Mouse (Mus musculus) forebrain, embryonic 16.5 days (tissue): ENCODE data around the gene Adipoq. TPM values are rescaled to one million over a fixed set of nuclear protein-coding genes. Genes with fewer than 3 reads are reported as not detected.

Experiments
- ATAC-seq: fragments of 200-750 bp; cut with Nextera tagmentation; 2 replicates; pipeline ENCODE4 v1.8.0; 2017; ENCODE audit warnings: mild to moderate bottlenecking, moderate library complexity
- H3K27ac ChIP-seq: fragments of 300-500 bp; sonication (generic); 2 replicates; pipeline ENCODE4 v1.5.1; 2014; ENCODE audit warnings: low read length, control low read depth
- H3K27me3 ChIP-seq: fragments of 300-500 bp; sonication (generic); replicated peaks from 2 replicates; pipeline ENCODE4 v1.6.1; 2014; ENCODE audit warnings: low read length; ENCODE audit not compliant: control insufficient read depth, insufficient read depth
- H3K36me3 ChIP-seq: fragments of 300-500 bp; sonication (generic); 2 replicates; pipeline ENCODE4 v1.6.1; 2014; ENCODE audit not compliant: control insufficient read depth, insufficient read depth
- H3K4me1 ChIP-seq: fragments of 300-500 bp; sonication (generic); replicated peaks from 2 replicates; pipeline ENCODE4 v1.6.1; 2014; ENCODE audit warnings: low read length; ENCODE audit not compliant: control insufficient read depth, insufficient read depth
- H3K4me2 ChIP-seq: fragments of 300-500 bp; sonication (generic); 2 replicates; pipeline ENCODE4 v1.6.1; 2014; ENCODE audit warnings: mild to moderate bottlenecking, low read length, control low read depth
- H3K4me3 ChIP-seq: fragments of 300-500 bp; sonication (generic); replicated peaks from 2 replicates; pipeline ENCODE4 v1.5.1; 2014; ENCODE audit warnings: mild to moderate bottlenecking, low read length, control low read depth
- H3K9ac ChIP-seq: fragments of 300-500 bp; sonication (generic); replicated peaks from 2 replicates; pipeline ENCODE4 v1.6.1; 2014; ENCODE audit warnings: low read depth, low read length, control low read depth
- H3K9me3 ChIP-seq: fragments of 300-500 bp; sonication (generic); 2 replicates; pipeline ENCODE4 v1.6.1; 2016; ENCODE audit warnings: low read length; ENCODE audit not compliant: control insufficient read depth
- WGBS: fragments of 180-500 bp; shearing (Covaris S2); extraction: QIAGEN DNeasy Blood & Tissue Kit; methylation state at CpG from one replicate; pipeline ENCODE4 v1.1.7; 2014; 5-methylcytosine and 5-hydroxymethylcytosine counted together
- polyA plus RNA-seq: library from polyadenylated mRNA; unstranded; fragments of >200 nt; fragmentation: Nextera tagmentation; extraction: Ambion mirVana; gene quantifications from 2 replicates; pipeline ENCODE4 v1.2.1, GENCODE M21; 2015

The Adipoq gene
- polyA plus RNA-seq, 1 experiment from 2014 or later: not detected

DNA sequence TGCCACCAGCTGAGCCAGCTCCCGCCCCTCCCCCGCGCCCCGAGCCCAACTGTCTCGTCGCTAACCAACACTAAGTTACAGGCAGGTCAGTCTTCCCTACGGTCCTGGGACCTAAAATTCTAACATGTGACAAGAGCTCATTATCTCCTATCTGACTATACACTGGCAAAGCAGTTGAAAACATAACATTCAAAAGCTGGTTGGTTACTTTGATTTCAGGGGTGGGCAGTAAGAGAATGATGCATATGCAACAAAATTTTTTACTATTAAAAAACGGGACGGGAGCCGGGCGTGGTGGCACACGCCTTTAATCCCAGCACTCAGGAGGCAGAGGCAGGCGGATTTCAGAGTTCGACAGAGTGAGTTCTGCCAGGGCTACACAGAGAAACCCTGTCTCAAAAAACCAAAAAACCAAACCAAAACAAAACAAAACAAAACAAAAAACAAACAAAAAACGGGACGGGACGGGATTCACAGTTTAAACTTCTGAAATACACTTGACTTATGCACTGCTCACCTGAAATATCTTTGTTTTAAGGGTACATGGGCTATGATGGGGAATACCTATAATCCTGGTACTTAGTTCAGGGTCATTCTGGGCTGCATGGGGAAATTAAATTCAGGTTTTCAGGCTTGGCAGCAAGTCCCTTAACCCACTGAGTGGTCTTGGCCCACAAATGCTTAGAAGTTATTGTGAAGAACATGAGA is 43.1 kb upstream of the Adipoq start:
- Histone ChIP-seq H3K9ac (peak overlapping the region; percentile 26; the same call in 1 of the 2 replicates), H3K27ac (no peak overlapping the region), H3K4me2 (peak overlapping the region; percentile 35), H3K4me1 (peaks cover 7% of the 10 kb centered on the region), H3K4me3 (no peak overlapping the region), H3K27me3 (0 out of 2 replicates have a peak, but pooled peaks cover 2% of the 10 kb centered on the region), H3K9me3 (no peaks in the 10 kb centered on the region), H3K36me3 (no peaks in the 10 kb centered on the region)
- WGBS: 41% methylated on average over 17 of the region's 17 CpGs
- no peak for ATAC-seq

DNA sequence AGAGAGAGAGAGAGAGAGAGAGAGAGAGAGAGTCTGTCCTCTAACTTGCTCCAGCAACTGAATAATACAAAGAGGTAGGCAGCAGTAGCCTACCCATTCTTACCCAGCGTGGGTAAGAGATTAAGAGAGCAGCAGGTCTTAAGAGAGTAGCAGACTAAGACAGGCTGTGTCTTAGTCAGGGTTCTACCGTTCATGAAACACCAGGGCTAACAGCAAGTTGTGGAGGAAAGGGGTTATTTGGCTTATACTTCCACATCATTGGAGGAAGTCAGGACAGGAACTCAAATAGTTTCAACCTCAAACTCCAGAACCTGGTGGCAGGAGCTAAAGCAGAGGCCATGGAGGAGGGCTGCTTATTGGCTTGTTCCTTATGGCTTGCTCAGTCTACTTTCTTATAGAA is 42.5 kb upstream of the Adipoq start:
- Histone ChIP-seq H3K9ac (no peak overlapping the region), H3K4me1 (peaks cover 9% of the 10 kb centered on the region), H3K36me3 (no peaks in the 10 kb centered on the region), H3K9me3 (no peaks in the 10 kb centered on the region), H3K4me3 (no peak overlapping the region), H3K4me2 (no peak overlapping the region), H3K27ac (no peak overlapping the region), H3K27me3 (0 out of 2 replicates have a peak, but pooled peaks cover 2% of the 10 kb centered on the region)
- WGBS: 38% methylated on average over 2 of the region's 2 CpGs
- no peak for ATAC-seq

DNA sequence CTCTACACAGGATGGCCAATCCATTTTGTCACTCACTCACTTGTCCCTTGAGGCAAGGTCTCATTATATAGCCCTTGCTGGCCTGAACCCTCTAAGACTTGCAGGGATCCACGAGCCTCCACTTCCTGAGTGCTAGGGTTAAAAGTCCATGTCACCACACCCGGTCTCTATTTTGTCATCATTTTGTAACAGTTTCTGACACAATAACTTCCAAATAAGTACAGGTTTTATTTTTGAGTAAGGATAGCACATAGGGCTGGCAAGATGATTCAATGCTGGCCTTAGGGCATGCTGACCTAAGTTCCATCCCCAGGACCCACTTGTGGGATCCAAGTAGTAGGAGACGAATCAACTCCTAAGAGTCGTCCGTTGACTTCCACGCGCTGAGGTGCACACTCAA is 40.2 kb upstream of the Adipoq start:
- H3K4me1 ChIP-seq: peaks cover 23% of the 10 kb centered on the region
- no peak overlapping the region for H3K27ac ChIP-seq
- no peak for ATAC-seq
- 86% methylated on average over 7 of the region's 7 CpGs for WGBS
- peaks cover 11% of the 10 kb centered on the region for H3K36me3 ChIP-seq
- no peak overlapping the region for H3K9ac ChIP-seq
- 0 out of 2 replicates have a peak, but pooled peaks cover 2% of the 10 kb centered on the region for H3K27me3 ChIP-seq
- no peak overlapping the region for H3K4me2 ChIP-seq
- no peaks in the 10 kb centered on the region for H3K9me3 ChIP-seq
- H3K4me3 ChIP-seq: no peak overlapping the region

DNA sequence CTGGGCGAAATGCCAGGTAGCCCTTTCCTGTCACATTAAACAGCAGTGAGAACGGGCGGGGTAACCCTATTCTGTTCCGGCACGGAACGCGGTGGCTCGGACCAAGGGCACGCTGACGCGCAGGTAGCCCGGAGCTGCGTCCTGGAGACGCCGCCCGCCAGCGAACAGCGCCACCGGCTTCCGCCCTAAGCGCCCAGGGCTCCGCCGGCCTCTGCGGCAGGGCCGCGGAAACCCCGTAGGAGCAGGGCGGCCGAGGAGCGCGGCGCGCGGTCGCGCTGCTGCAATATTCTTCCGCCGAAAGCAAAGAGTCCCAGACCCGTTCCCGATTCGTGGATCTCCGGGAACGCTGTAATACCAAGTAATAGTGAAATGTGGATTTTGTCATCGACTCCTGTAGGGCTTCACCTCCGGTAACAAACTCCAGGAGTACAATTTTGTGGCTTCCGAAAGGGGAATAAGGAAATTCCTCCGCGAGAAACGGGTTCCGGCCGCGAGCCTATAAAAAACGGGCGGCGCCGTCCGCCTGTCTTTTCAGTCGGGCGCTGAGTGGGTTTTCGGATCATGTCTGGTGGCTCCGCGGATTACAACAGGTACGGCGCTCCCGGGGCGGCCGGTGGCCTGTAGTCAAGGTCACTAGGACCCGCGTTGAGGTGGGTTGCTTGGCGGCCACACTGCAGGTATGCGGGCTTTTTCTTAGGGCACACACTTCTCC is 38.9 kb upstream of the Adipoq start, which contains the start of gene Eif4a2:
Gene Eif4a2, plus strand, starts transcription at position 214 of the 712 bp plus-strand sequence.
- under 1% methylated on average over 71 of the region's 71 CpGs for WGBS
- Histone ChIP-seq H3K9ac (peak within 1 kb of the TSS; percentile 100), H3K4me1 (peaks cover 31% of the 10 kb centered on the region), H3K36me3 (peaks cover 22% of the 10 kb centered on the region), H3K4me2 (peak within 1 kb of the TSS; percentile 90), H3K4me3 (peak within 1 kb of the TSS; percentile 100), H3K27me3 (no peaks in the 10 kb centered on the region), H3K9me3 (no peaks in the 10 kb centered on the region), H3K27ac (peak within 1 kb of the TSS; percentile 99)
- peak; percentile 90 for ATAC-seq

DNA sequence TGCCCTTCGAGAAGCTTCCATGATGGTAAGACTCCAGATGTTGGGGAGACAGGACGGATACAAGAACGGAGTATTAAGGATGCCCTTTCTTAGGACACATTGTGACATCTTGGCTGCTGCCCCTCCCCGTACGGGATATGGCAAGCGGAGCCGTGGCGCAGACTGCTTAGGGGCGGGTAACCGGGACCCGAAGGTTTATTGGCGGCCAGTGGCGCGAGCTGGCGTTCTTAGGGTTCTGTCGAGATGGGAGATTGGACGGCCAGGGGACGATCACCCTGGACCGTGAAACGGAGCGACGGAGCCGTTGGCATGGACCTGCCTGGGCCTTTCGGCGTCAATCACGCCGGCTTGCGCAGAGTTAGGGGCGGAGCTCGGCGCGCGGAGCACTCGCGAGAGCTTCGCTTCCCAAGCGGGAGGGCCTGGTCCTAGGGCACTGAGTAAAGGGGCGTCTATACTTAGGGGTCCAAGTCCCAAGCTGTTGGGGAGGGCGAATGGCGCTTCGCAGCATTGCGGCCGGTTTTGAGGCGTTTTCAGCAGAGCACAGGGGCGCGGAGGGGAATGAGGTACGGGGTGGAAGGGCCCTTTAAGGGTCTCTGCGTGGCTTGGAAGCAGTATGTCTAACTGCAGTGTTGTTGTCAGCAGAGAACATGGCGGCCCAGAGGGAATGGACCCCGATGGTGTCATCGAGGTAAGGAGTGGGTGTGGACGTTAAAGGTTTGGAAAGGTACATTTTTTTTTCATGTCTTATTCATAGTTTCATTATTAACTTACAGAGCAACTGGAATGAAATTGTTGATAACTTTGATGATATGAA is 38.2 kb upstream of the Adipoq start:
- no peaks in the 10 kb centered on the region for H3K27me3 ChIP-seq
- H3K27ac ChIP-seq: peak overlapping the region; percentile 99
- H3K4me1 ChIP-seq: peaks cover 34% of the 10 kb centered on the region
- H3K9me3 ChIP-seq: no peaks in the 10 kb centered on the region
- peak overlapping the region; percentile 100 for H3K4me3 ChIP-seq
- peaks cover 28% of the 10 kb centered on the region for H3K36me3 ChIP-seq
- ATAC-seq: peak; percentile 93
- peak overlapping the region; percentile 90 for H3K4me2 ChIP-seq
- WGBS: under 1% methylated on average over 52 of the region's 52 CpGs
- H3K9ac ChIP-seq: peak overlapping the region; percentile 100

DNA sequence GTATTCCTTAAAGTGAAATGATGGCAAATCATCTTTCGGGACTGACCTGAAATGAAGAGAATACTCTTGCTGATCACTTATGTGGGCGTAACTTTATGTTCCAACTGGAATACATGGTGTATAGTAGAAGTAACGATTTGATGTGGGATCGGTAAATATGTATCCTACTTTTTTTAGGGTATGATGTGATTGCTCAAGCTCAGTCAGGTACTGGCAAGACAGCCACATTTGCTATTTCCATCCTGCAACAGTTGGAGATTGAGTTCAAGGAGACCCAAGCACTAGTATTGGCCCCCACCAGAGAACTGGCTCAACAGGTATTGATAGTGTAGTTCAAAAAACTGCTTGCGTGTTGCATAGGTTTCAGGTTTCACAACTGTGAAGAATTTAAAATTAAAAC is 37.4 kb upstream of the Adipoq start:
- Histone ChIP-seq H3K4me1 (peaks cover 34% of the 10 kb centered on the region), H3K9me3 (no peaks in the 10 kb centered on the region), H3K9ac (peak overlapping the region; percentile 100), H3K36me3 (peaks cover 30% of the 10 kb centered on the region), H3K27me3 (no peaks in the 10 kb centered on the region), H3K4me3 (peak overlapping the region; percentile 100), H3K4me2 (peak overlapping the region; percentile 90), H3K27ac (no peak overlapping the region)
- WGBS: 4% methylated on average over 5 of the region's 5 CpGs
- no peak for ATAC-seq

DNA sequence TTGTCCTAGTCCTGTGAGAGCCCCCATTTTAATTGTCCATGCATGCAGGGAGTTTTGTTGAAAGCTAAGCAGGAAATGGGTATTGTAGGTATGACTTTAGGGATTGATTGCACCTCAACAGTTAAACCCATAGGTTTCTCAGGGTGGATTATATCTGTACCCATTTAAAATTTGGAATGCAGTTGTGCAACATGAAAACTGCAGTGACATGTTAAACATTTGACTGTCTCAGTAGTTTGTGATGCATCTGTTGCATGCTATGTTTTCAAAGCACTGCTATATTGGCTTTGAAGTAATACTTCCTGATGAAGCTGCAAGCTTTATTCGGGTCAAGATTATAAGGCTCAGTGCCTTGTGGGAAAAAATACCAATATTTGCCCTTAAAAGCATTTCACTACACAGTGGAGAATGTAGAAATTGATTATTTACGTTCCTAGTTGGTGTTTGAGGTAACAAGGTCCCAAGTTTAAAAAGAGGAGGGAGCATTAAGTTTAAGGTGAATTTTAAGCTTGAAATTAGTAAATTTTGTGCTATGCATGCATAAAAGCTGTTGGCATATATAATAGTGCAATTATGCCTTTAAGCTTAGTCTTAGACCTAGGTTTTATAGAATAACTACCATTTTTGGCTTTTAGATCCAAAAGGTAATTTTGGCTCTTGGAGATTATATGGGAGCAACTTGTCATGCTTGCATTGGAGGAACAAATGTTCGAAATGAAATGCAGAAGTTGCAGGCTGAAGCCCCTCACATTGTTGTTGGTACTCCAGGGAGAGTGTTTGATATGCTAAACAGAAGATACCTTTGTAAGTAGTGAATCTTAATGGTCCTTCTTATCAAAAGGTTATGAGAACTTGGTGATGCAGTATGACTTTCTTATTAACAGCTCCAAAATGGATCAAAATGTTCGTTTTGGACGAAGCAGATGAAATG is 36.7 kb upstream of the Adipoq start:
- peak overlapping the region; percentile 100 for H3K4me3 ChIP-seq
- peaks cover 34% of the 10 kb centered on the region for H3K4me1 ChIP-seq
- no peaks in the 10 kb centered on the region for H3K9me3 ChIP-seq
- H3K4me2 ChIP-seq: peak overlapping the region; percentile 90
- no peak overlapping the region for H3K27ac ChIP-seq
- no peak for ATAC-seq
- WGBS: 55% methylated on average over 5 of the region's 5 CpGs
- H3K9ac ChIP-seq: peak overlapping the region; percentile 100
- H3K36me3 ChIP-seq: peaks cover 36% of the 10 kb centered on the region
- no peaks in the 10 kb centered on the region for H3K27me3 ChIP-seq

DNA sequence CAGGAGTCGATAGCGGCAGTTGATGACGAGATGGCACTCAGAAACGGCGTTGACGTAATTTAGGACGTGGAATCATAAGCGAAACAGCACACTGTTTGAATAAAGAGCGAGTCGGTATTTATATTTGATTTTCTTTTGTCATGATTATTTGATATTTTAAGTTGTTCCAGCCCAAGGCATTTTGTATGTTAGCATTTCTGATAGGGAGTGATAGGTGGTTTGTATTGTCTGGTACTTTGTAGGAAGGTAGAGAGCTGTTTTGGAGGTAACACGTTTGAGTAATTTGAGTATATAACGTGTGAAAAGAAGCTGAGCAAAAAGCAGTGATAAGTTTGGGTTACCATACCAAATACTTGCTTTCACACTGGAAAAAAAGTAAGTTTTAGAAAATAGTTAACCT is 34.0 kb upstream of the Adipoq start:
- H3K27ac ChIP-seq: no peak overlapping the region
- ATAC-seq: no peak
- H3K36me3 ChIP-seq: peaks cover 44% of the 10 kb centered on the region

More for the DNA sequence above, 34.0 kb upstream of the Adipoq start:
- Histone ChIP-seq H3K4me3 (no peak overlapping the region), H3K27me3 (no peaks in the 10 kb centered on the region), H3K4me2 (no peak overlapping the region), H3K4me1 (peaks cover 34% of the 10 kb centered on the region), H3K9ac (no peak overlapping the region), H3K9me3 (no peaks in the 10 kb centered on the region)
- whole genome bisulfite sequencing: 81% methylated on average over 12 of the region's 12 CpGs
